9 mouse cellular contexts compared by ENCODE assay signal in genomic region chr9:98490128-98490527, GRCm38 (mm10). TPM values are rescaled to one million over a fixed set of nuclear protein-coding genes. Genes with fewer than 3 reads are reported as not detected.
DNase-seq lines count a peak whose midpoint lies in the region; ATAC-seq and TF ChIP-seq lines count a peak whose summit lies in the region.
"Had no signal": no experiment of that assay in that cellular context is flagged by ENCODE, and none has a peak within 500 bp of the region (broad histone marks: within the 10 kb centered on the region; RNA-seq: fewer than 3 reads in every experiment).

No protein-coding gene starts in this region.

- H3K9me3 ChIP-seq in lung, embryonic 14.5 days (ENCODE audit: low read depth, low read length): no peaks in the 10 kb centered on the region
- H3K9me3 ChIP-seq in liver, embryonic 11.5 days (ENCODE audit: control insufficient read depth, low read length): no peaks in the 10 kb centered on the region
- H3K9me3 ChIP-seq in forebrain, embryonic 15.5 days: no peaks in the 10 kb centered on the region
- H3K9me3 ChIP-seq in midbrain, embryonic 10.5 days (replicated peaks): no peaks in the 10 kb centered on the region
- H3K9me3 ChIP-seq: neural tube, embryonic 13.5 days had no signal

- no peak overlapping the region for H3K4me2 ChIP-seq in lung, embryonic 14.5 days
- H3K4me2 ChIP-seq in liver, embryonic 11.5 days: peak overlapping the region; percentile 58
- H3K4me2 ChIP-seq in forebrain, embryonic 15.5 days (replicated peaks): no peak overlapping the region
- H3K4me2 ChIP-seq: neural tube, embryonic 13.5 days had no signal

- no peak for TF ChIP-seq POLR2A in kidney, adult 2 months (IDR thresholded peaks at IDR 0.05; ENCODE audit: low read depth, low read length)

- H3K4me1 ChIP-seq in lung, embryonic 14.5 days (ENCODE audit: insufficient read depth): 0 out of 2 replicates have a peak, but pooled peaks cover 3% of the 10 kb centered on the region
- no peaks in the 10 kb centered on the region for H3K4me1 ChIP-seq in kidney, adult 2 months (ENCODE audit: control insufficient read depth, insufficient read depth, low read length)
- H3K4me1 ChIP-seq in liver, embryonic 11.5 days (replicated peaks; ENCODE audit: control insufficient read depth, insufficient read depth, low read length): peaks cover 45% of the 10 kb centered on the region
- no peaks in the 10 kb centered on the region for H3K4me1 ChIP-seq in forebrain, embryonic 15.5 days
- H3K4me1 ChIP-seq in midbrain, embryonic 10.5 days: no peaks in the 10 kb centered on the region
- H3K4me1 ChIP-seq: neural tube, embryonic 13.5 days had no signal

- TF ChIP-seq CTCF in lung, embryonic 14.5 days (IDR thresholded peaks at IDR 0.05; ENCODE audit: low read depth): no peak
- no peak for TF ChIP-seq CTCF in kidney, adult 2 months (conservative IDR thresholded peaks at IDR 0.05; ENCODE audit: insufficient read depth, insufficient read length, low read depth, low read length)

- ATAC-seq in lung, embryonic 14.5 days (ENCODE audit: insufficient read depth): peak; percentile 29; the same call in 1 of the 2 replicates
- peak; percentile 10 for ATAC-seq in liver, embryonic 11.5 days (replicated peaks; ENCODE audit: low FRiP score)
- ATAC-seq in forebrain, embryonic 15.5 days (replicated peaks): no peak

- no peaks in the 10 kb centered on the region for H3K27me3 ChIP-seq in lung, embryonic 14.5 days (ENCODE audit: insufficient read depth, low read length)
- H3K27me3 ChIP-seq in kidney, adult 2 months (replicated peaks; ENCODE audit: control insufficient read depth, insufficient read depth, low read length): no peaks in the 10 kb centered on the region
- H3K27me3 ChIP-seq in liver, embryonic 11.5 days (replicated peaks; ENCODE audit: control insufficient read depth, insufficient read depth, low read length): no peaks in the 10 kb centered on the region
- H3K27me3 ChIP-seq in forebrain, embryonic 15.5 days: no peaks in the 10 kb centered on the region
- H3K27me3 ChIP-seq in midbrain, embryonic 10.5 days (ENCODE audit: low read depth, poor library complexity, severe bottlenecking): no peaks in the 10 kb centered on the region
- H3K27me3 ChIP-seq: neural tube, embryonic 13.5 days had no signal

- no peak overlapping the region for H3K9ac ChIP-seq in lung, embryonic 14.5 days
- H3K9ac ChIP-seq in liver, embryonic 11.5 days (ENCODE audit: low read depth, low read length): no peak overlapping the region
- H3K9ac ChIP-seq in forebrain, embryonic 15.5 days (replicated peaks): no peak overlapping the region
- H3K9ac ChIP-seq: neural tube, embryonic 13.5 days had no signal

- H3K36me3 ChIP-seq in lung, embryonic 14.5 days (ENCODE audit: insufficient read depth): no peaks in the 10 kb centered on the region
- no peaks in the 10 kb centered on the region for H3K36me3 ChIP-seq in kidney, adult 2 months (ENCODE audit: control insufficient read depth, insufficient read depth, low read length)
- H3K36me3 ChIP-seq in liver, embryonic 11.5 days (ENCODE audit: control insufficient read depth, insufficient read depth, low read length): no peaks in the 10 kb centered on the region
- no peaks in the 10 kb centered on the region for H3K36me3 ChIP-seq in forebrain, embryonic 15.5 days
- H3K36me3 ChIP-seq in midbrain, embryonic 10.5 days: no peaks in the 10 kb centered on the region
- H3K36me3 ChIP-seq: neural tube, embryonic 13.5 days had no signal

- H3K27ac ChIP-seq in lung, embryonic 14.5 days (ENCODE audit: low read depth): no peak overlapping the region
- no peak overlapping the region for H3K27ac ChIP-seq in kidney, adult 2 months (ENCODE audit: insufficient read depth, low read depth, low read length)
- H3K27ac ChIP-seq in liver, embryonic 11.5 days (ENCODE audit: low read depth, low read length): no peak overlapping the region
- H3K27ac ChIP-seq in forebrain, embryonic 15.5 days (replicated peaks): no peak overlapping the region
- H3K27ac ChIP-seq in midbrain, embryonic 10.5 days (replicated peaks): no peak overlapping the region; the same call in 1 of the 2 replicates
- H3K27ac ChIP-seq: neural tube, embryonic 13.5 days had no signal

- peak; percentile 30 for DNase-seq in lung, embryonic 14.5 days
- DNase-seq in lung, postnatal 25 days (ENCODE audit: low spot score): no peak
- DNase-seq in kidney, adult 2 months: peak; percentile 38
- DNase-seq in liver, embryonic 11.5 days (ENCODE audit: low spot score): no peak
- DNase-seq in yolk sac, embryonic 10.5 days (ENCODE audit: low spot score): peak; percentile 74
- no peak for DNase-seq in midbrain, embryonic 10.5 days (ENCODE audit: low spot score)
- DNase-seq: cerebellum, postnatal 36 days had no signal

- no peak overlapping the region for H3K4me3 ChIP-seq in lung, embryonic 14.5 days (ENCODE audit: low read depth, low read length)
- H3K4me3 ChIP-seq in kidney, adult 2 months (ENCODE audit: insufficient read depth, low read depth, low read length): no peak overlapping the region
- no peak overlapping the region for H3K4me3 ChIP-seq in liver, embryonic 11.5 days (ENCODE audit: low read depth, low read length)
- H3K4me3 ChIP-seq in forebrain, embryonic 15.5 days: no peak overlapping the region
- no peak overlapping the region for H3K4me3 ChIP-seq in midbrain, embryonic 10.5 days
- H3K4me3 ChIP-seq: neural tube, embryonic 13.5 days had no signal

- 14% methylated on average over 4 of the region's 4 CpGs for WGBS in lung, embryonic 14.5 days
- 15% methylated on average over 4 of the region's 4 CpGs for WGBS in kidney, adult 2 months
- 46% methylated on average over 4 of the region's 4 CpGs for WGBS in liver, embryonic 11.5 days
- 55% methylated on average over 4 of the region's 4 CpGs for WGBS in forebrain, embryonic 15.5 days
- WGBS in midbrain, embryonic 10.5 days: 72% methylated on average over 4 of the region's 4 CpGs

RNA-seq across cellular contexts. Expression of gene Rbp2, which starts 4.2 kb away (rescaled TPM):
- 0.43 TPM in 1 of 2 replicates, not detected in the other for polyA plus RNA-seq in lung, embryonic 14.5 days (2014; fragmentation: Nextera tagmentation; extraction: Ambion mirVana)
- polyA plus RNA-seq in kidney, adult 2 months (2012; rRNA removed): not detected in 2 replicates
- polyA plus RNA-seq in liver, embryonic 11.5 days (2014; fragmentation: Nextera tagmentation; extraction: Ambion mirVana): 1.9 and 2.9 TPM in 2 replicates
- polyA plus RNA-seq in forebrain, embryonic 15.5 days (2015; fragmentation: Nextera tagmentation; extraction: Ambion mirVana): 0.53 TPM in 1 of 2 replicates, not detected in the other
- polyA plus RNA-seq in midbrain, embryonic 10.5 days (2016; fragmentation: Nextera tagmentation; extraction: Ambion mirVana): 0.50 and 1.1 TPM in 2 replicates

Comparison
In these comparisons a context has a peak if more than half of its experiments do, and no peak if none do; other contexts are left out.
1. DNase-seq: peak in lung, embryonic 14.5 days (single experiment), kidney, adult 2 months (single experiment) and yolk sac, embryonic 10.5 days (single experiment); none in lung, postnatal 25 days (single experiment), liver, embryonic 11.5 days (single experiment) and midbrain, embryonic 10.5 days (single experiment).